41 mouse cellular contexts compared by ENCODE assay signal in genomic region chr10:112009511-112009910, GRCm38 (mm10). TPM values are rescaled to one million over a fixed set of nuclear protein-coding genes. Genes with fewer than 3 reads are reported as not detected.
"Had no signal": no experiment of that assay in that cellular context is flagged by ENCODE, and none has a peak within 500 bp of the region (broad histone marks: within the 10 kb centered on the region; RNA-seq: fewer than 3 reads in every experiment).

No protein-coding gene starts in this region.

RNA-seq across cellular contexts. Expression of gene Glipr1, which starts 7.1 kb away (rescaled TPM):
- total RNA-seq: hindbrain, postnatal 0 days had no signal

RNA-seq across cellular contexts. Expression of gene Glipr1l1, which starts 50.5 kb away (rescaled TPM):
- total RNA-seq: heart, postnatal 10 days; heart, postnatal 14 days; heart, postnatal 25 days; heart, postnatal 36 days; heart, postnatal 4 days; hematopoietic stem cell, adult 5-6 weeks; hindbrain, postnatal 0 days; layer of hippocampus, adult 18-20 months; layer of hippocampus, adult 2 months; layer of hippocampus, adult 8-10 months; layer of hippocampus, postnatal 10 days; layer of hippocampus, postnatal 14 days; layer of hippocampus, postnatal 25 days; layer of hippocampus, postnatal 36 days; left cerebral cortex, adult 18-20 months; left cerebral cortex, adult 2 months; left cerebral cortex, adult 8-10 months had no signal
- polyA plus RNA-seq: heart, embryonic 10.5 days; heart, embryonic 11.5 days; heart, embryonic 12.5 days; heart, embryonic 13.5 days; heart, embryonic 14.5 days; heart, embryonic 15.5 days; heart, embryonic 16.5 days; heart, postnatal 0 days; hindbrain, embryonic 10.5 days; hindbrain, embryonic 11.5 days; hindbrain, embryonic 12.5 days; hindbrain, embryonic 14.5 days; hindbrain, embryonic 16.5 days; hindbrain, postnatal 0 days; inflammation-experienced regulatory T-cells, adult 6 months; intestine, embryonic 14.5 days; intestine, embryonic 15.5 days; intestine, embryonic 16.5 days; intestine, postnatal 0 days; kidney, adult 2 months; kidney, embryonic 14.5 days; kidney, embryonic 15.5 days; kidney, embryonic 16.5 days; kidney, postnatal 0 days; large intestine, adult 2 months had no signal
